Mouse (Mus musculus) lung, postnatal 10 days (tissue): ENCODE data around the gene Map3k1.
"Not testable (repeated sequence)": the region's sequence is repeated elsewhere in the genome, so short reads cannot be mapped to it uniquely, and the experiment has no call there.

Source experiments
- DNase-seq: peaks from one replicate; pipeline ENCODE4 v3.0.0; 2021

Map3k1 gene

GRCm38 (mm10) chr13:111726898-111727297 is 81.9 kb downstream of the Map3k1 start:
- DNase-seq = no peak

GRCm38 (mm10) chr13:111725165-111726077 is 83.4 kb downstream of the Map3k1 start:
- peak; percentile 99 for DNase-seq

DNA sequence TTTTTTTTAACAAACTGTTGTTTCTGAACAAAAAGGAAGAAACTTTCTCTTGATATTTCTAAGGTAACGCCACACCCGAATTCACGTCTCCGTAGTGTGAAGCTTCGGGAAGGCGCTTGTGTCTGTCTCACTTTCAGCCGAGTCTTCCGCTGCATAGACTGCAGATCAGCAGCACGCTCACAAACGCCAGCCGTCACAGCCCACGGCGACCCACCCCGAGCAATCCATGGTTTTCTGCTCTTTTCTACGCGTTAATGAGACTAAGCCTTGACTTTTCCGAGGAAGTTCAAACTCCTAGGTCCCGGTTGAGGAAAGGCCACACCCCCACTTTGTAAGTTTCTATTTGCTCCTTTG is 84.0 kb downstream of the Map3k1 start:
- no peak for DNase-seq

DNA sequence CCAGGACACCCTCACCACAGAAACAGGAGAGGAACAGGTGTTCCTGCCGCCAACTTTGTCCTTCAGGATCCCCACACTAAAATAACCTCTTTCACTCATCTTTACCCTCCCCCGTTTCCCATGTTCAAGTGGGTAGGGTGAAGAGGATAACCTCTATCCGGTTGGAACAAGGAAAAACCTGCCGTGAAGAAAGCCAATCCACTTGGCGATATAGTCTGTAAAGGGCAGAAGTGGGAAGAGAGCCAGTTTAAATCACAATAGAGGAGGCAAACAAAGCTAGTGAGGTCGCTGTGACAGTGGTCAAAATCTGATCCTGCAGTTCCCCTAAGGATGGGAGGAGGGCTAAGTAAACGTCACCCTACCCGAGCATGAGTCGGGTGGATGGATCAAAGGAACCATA is 89.1 kb downstream of the Map3k1 start:
- DNase-seq = no peak

DNA sequence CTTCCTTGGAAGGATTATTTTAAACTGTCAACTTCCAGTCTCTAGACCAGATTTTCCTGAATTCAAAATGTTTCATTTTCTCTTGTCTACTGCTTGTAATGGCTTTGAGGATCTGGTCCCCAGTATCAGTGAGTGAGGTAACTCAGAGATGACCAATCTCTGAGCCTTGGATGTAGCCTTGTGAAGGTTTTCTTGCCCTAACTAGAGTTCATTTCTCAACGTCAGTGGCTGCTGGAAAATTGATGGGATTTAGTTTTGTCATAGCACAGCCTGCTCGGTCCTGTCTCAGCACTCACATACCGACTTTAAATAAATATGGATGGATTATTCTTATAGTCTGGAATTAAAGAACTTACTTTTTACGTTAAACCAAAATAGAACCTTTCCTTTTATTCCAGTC is 98.3 kb downstream of the Map3k1 start:
- DNase-seq = no peak

- DNase-seq = not testable (repeated sequence)
Measured at GRCm38 (mm10) chr13:111703952-111704351, 104.8 kb downstream of the Map3k1 start.

GRCm38 (mm10) chr13:111703396-111703795 is 105.4 kb downstream of the Map3k1 start:
- no peak for DNase-seq
